Mouse (Mus musculus): Measurements from ENCODE around the gene Palm3. TPM values are rescaled to one million over a fixed set of nuclear protein-coding genes. Genes with fewer than 3 reads are reported as not detected.

The Palm3 gene
- total RNA-seq, 2 experiments from 2014 or later, result 9.2 to 11.3 TPM

DNA sequence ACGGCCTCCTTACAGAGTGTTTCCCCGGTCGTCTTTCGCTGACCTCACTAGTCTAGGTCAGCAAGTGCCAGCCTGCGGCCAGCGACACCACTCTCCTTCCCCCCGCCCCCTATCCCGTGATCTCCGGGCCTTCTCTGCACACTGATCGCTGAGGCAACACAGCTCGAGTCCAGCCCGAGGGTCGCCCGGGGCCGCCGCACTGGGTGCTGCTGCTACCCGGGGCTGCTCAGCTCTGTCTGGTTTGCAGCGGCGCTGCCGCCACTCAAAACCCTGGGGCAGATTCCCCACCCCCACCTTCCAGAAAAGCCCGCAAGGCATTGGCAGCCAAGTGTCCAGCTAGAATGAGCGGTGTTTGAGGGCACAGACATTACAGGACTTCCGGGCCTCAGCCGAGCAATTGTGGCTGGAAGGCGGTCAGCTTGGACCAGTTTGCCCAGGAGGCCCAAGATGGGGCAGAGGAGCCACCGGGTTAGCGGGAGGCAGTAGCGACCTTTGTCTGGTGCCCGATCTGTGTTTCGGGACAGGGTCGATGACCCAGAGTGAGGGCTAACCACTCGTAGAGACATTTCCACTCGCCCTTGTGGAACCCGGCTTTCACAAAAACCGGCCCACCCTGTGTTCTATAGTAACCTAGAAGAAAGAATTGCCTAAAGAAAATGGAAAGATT is 8.6 kb upstream of the Palm3 start:
- peak in 1 of 2 experiments; percentile 55 for DNase-seq (ENCODE audit: extremely low spot score in 1 of 2, low spot score in 2 of 2)
- intact Hi-C loops (cut with DNase I), result no loop called here

DNA sequence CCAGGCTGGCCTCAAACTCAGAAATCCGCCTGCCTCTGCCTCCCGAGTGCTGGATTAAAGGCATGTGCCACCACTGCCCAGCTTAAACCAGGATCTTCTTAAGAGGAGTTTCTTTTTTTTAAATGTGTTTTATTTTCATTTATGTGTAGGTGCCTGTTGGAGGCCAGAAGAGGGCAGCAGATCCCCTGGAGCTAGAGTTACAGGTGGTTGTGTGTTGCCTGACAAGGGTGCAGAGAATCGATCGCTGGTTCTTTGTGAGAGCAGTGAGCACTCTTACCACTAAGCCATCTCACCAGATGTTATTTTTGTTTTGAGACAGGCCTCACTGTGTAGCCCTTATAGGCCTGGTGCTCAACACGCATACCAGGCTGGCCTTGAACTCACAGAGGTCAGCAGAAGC is 5.4 kb upstream of the Palm3 start:
- intact Hi-C loops (cut with DNase I), result no loop called here

DNA sequence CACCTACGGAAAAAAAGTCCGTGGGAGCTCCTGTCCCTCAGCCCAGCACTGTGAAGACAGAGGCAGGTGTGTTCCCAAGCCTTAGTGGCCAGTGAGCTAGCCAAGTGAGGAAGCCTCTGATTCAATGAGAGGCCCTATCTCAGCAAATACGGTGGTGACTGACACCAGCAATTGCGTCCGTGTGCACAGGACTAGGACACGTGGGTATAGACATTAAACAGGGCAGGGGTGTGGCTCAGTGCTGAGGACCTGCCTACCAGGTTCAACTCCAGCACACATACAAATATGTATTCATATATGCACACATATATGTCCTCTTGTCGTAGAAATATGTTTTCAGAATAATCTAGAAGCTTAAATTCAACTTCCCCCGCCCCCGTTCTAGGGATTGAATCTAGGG is 1.5 kb upstream of the Palm3 start:
- intact Hi-C loops (cut with DNase I), result loop anchor here (10.0 kb wide), 1 partner anchor 325 kb away; no protein-coding TSS in a partner anchor
- DNase-seq (ENCODE audit: extremely low spot score in 1 of 2, low spot score in 2 of 2), result no peak

More for the DNA sequence above, 5.4 kb upstream of the Palm3 start:
- DNase-seq (ENCODE audit: extremely low spot score in 1 of 2, low spot score in 2 of 2), result no peak

DNA sequence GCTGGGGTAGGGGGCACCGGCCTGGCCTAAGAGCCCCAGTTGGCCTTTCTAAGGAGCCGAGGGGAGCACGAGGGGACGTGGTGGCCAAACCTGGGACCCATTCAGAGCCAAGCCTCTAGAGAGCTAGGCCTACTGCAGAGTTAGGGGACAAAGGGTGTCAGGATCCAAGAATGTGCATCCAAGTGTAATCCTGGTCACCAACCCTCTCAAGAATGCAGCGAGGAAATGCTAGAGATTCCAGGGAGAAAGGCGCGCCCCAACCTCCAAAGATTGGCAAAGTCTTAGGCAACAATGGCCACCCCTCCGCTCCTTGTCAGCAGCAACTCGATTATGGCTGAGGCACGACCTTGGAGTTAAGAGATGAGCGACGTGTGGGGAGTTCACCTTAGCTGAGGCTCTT is 298 bp downstream of the Palm3 start:
- no peak for DNase-seq (ENCODE audit: extremely low spot score in 1 of 2, low spot score in 2 of 2)

DNA sequence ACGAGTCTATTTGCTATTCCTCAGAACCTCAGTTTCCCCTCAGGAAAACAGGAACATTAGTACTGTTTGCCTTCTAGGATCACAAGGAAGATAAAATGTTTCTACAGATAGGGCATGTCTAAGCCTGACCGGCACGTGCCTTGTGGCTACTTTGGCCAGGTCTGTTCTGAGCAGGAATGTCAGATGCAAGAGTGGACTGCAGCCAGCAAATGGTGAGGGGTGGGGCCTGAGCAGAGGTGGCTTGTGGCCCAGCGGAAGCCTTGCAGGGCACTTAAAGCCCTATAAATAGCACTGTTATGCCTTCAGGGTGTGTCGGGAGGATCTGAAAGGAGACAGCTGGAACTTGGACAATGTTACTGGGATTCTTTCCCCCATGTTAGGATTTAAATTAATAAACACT is 1.8 kb downstream of the Palm3 start:
- no peak for DNase-seq (ENCODE audit: extremely low spot score in 1 of 2, low spot score in 2 of 2)
- intact Hi-C loops (cut with DNase I), result loop anchor here (10.0 kb wide), 1 partner anchor 322 kb away; no protein-coding TSS in a partner anchor

More for the DNA sequence above, 298 bp downstream of the Palm3 start:
- intact Hi-C loops (cut with DNase I), result loop anchor here (10.0 kb wide), 1 partner anchor 323 kb away; no protein-coding TSS in a partner anchor

DNA sequence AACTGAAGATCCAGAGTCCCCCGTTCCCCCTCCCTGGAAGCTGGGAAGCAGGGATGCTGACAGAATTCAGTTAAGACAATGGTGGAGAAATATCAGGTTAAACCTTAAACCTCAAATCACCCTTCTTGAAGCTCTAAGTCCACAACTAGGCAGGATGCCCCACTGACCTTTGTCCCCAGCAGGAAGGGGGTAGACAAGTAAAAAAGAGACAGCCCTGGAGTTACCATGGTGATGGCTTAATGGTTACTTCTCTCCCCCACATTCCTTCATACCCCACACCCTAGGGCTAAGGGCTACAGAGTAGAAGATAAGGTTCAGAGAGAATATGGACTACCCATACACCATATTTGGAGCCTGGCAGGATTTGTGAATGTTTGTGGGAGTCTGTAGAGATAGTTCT is 2.4 kb downstream of the Palm3 start:
- intact Hi-C loops (cut with DNase I), result loop anchor here (10.0 kb wide), 1 partner anchor 321 kb away; no protein-coding TSS in a partner anchor
- no peak for DNase-seq (ENCODE audit: extremely low spot score in 1 of 2, low spot score in 2 of 2)

DNA sequence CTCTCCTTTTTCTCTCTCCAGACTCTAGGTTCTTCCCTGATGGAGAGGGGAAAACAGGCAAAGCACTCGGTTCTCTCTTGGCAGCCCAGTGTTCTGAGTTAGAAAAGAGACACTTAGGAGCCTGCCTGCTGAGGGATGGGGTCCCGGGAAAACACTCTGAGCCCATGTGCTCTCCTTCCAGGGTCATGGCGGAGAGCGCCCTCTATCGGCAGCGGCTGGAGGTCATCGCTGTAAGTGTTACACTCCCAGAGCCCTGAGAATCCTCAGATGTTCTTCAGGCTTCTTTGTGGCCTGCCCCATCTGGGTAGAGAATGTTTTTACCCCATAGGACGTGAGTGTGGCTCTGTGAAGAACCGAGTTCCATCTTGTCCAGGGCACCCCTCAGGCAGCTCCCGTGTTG is 2.9 kb downstream of the Palm3 start:
- intact Hi-C loops (cut with DNase I), result loop anchor here (10.0 kb wide), 1 partner anchor 321 kb away; no protein-coding TSS in a partner anchor
- DNase-seq (ENCODE audit: extremely low spot score in 1 of 2, low spot score in 2 of 2), result peak in 1 of 2 experiments; percentile 64

DNA sequence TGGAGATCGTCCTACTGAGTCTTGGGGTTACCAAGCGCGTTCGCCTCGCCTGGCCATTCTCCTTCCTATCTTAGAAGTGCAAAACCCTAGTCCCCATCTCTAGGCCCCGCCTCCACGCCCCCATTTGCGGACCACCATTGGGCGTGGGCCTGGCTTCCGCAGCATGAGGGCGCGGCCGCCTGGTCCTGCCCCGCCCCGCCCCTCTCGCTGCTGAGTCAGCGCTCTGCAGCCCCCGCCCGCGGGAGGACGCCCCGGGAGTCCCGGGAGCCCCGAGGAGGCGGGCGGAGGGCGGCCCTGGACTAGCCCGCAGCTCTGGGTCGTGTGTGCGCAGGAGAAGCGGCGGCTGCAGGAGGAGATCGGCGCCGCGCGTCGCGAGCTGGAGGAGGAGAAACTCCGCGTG is 4.6 kb downstream of the Palm3 start:
- intact Hi-C loops (cut with DNase I), result loop anchor here (10.0 kb wide), 1 partner anchor 319 kb away; no protein-coding TSS in a partner anchor
- DNase-seq (ENCODE audit: extremely low spot score in 1 of 2, low spot score in 2 of 2), result peak in 1 of 2 experiments; percentile 77

DNA sequence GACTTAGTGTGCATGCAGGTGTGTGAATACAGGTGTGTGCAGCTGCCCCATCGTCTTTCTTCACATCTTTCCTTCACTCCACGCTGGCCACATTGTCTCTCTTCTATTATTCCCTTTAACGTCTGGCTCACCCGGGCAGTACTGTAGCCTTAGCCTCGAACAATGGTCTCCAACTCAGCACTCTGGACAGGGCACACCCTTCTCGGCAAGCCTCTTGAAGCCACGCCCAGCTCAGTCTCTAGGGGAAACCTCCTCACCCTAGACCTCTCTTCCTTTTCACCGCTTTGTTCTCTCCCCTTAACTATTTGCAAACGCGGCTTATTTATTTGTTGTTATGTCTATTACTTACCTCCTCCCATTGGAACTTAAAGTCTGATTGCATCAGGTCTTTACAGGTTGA is 6.2 kb downstream of the Palm3 start:
- intact Hi-C loops (cut with DNase I), result loop anchor here (10.0 kb wide), 1 partner anchor 317 kb away; no protein-coding TSS in a partner anchor
- DNase-seq (ENCODE audit: extremely low spot score in 1 of 2, low spot score in 2 of 2), result no peak

DNA sequence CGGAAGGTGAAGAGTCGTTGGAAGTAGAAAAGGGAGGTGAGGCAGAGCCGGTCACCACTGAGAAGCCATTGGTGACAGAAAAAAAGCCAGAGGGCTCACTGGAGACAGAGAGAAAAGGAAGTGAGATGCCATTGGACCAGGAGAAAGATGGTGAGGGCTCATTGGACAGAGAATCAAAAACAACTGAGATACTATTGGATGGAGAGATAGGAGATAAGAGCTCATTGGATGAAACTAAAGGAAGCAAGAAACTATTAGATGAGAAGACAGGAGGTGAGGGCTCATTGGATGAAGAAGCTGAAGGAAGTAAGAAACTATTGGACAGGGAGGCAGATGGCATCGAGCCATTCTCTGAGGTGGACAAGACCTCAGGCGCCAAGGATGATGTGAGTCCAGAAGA is 8.0 kb downstream of the Palm3 start:
- no peak for DNase-seq (ENCODE audit: extremely low spot score in 1 of 2, low spot score in 2 of 2)
- intact Hi-C loops (cut with DNase I), result loop anchor here (10.0 kb wide), 1 partner anchor 316 kb away; no protein-coding TSS in a partner anchor

DNA sequence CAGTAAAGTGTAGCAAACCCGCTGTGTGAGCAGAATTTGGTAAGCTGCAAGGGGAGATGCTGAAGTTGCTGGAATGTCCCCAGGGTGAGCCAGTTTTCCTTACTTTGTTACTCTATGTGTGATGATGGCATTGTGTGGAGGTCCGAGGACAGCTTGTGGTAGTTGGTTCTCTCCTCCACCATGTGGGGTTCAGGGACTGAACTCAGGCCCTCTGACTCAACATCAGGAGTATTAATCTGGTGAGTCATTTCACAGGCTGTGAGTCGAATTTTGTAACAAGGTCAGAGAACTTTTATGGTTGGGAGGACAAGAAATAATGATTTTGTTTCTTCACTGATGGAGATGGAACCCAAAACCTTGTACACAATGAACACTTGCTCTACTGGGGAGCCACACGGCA is 11.5 kb downstream of the Palm3 start:
- DNase-seq (ENCODE audit: extremely low spot score in 1 of 2, low spot score in 2 of 2), result no peak
- intact Hi-C loops (cut with DNase I), result loop anchor here (10.0 kb wide), 1 partner anchor 72 kb away; the partner anchor contains the start of gene Dcaf15

DNA sequence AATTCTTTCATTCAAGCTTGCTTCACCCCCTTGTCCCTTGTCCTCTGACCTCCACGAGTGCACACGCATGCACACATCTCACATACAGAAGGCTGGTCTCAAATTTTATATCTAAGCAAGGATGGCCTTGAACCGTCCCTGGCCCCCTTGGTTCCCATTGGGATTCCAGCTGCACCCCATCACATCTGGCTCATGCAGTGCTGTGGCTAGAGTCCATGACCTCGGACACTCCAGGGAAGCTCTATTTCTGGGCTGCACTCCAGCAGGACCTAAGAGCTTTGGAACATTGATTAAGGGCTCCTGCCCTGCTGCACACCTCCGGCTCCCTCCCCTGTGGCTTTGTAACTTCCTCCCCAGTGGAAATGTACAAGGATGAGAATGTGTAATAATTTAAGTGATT is 16.7 kb downstream of the Palm3 start:
- DNase-seq (ENCODE audit: extremely low spot score in 1 of 2, low spot score in 2 of 2), result no peak
- intact Hi-C loops (cut with DNase I), result loop anchor here (10.0 kb wide), 1 partner anchor 67 kb away; the partner anchor contains the start of gene Dcaf15

DNA sequence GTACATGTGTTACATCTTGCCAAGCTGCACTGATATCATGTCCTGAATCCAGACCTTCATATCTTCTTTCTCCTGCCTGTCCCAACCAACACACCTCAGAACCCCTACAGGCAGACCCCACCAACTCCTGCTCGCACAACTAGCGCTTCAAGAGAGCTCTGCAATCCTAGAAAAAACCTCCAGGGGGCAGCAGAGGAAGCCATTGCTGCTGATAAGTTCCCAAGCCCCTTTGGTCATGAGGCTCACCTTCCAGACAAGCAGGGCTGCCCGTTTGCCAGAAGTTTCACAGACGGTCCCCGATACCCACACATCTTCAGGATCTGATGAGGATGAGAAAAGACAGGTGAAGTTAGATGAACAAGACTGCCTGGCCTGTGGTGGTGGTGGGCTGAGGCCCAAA is 17.8 kb downstream of the Palm3 start:
- intact Hi-C loops (cut with DNase I), result loop anchor here (10.0 kb wide), 1 partner anchor 66 kb away; the partner anchor contains the start of gene Dcaf15
- peak; percentile 55 to 77 for DNase-seq (ENCODE audit: extremely low spot score in 1 of 2, low spot score in 2 of 2)

DNA sequence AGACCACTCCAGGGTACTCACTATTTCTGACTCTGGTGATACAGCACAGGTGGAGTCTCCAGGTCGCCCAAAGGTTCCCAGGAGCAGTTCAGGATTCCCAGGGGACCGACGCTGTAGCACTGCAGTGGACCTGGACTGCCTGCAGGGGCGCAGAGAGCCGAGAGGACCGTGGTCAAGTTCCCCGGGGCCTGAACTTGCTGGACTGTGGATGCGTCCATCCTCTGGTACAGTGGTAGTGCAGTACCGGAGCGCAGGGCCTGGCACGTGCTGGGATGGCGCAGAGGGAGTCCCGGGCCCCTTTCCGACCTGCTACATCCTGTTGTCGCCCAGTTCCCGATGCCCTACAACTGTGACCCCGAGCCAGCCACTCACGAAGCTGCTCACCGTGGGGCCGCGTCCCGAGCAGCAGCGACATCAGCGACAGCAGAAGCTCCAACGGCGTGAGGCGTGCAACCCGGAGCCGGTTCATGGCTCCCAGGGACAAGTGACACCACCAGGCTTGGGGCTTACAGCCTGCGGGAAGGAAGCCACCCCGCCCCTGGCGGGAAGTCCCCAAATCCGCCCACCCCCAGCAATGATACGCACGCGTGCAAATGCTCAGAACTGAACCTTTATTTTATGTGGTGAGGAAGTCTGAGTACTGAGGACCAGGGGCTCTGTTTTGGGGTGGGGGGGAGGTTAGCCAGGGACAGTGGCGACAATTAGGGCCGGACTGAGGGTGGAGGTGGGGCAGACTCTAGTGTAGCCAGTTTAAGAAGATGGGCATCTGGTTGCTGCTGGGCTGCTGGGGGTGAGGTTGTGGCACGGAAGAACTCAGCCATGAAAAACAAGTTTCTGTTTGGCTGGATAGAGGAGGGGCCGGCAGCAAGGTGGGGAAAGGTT is 21.0 kb downstream of the Palm3 start, which contains the start of gene Il27ra:
TSS of gene Il27ra (minus strand) at position 524 of the 882 bp plus-strand sequence.
- intact Hi-C loops (cut with DNase I), result no loop called here
- peak in 1 of 2 experiments; percentile 81 for DNase-seq (ENCODE audit: extremely low spot score in 1 of 2, low spot score in 2 of 2)

DNA sequence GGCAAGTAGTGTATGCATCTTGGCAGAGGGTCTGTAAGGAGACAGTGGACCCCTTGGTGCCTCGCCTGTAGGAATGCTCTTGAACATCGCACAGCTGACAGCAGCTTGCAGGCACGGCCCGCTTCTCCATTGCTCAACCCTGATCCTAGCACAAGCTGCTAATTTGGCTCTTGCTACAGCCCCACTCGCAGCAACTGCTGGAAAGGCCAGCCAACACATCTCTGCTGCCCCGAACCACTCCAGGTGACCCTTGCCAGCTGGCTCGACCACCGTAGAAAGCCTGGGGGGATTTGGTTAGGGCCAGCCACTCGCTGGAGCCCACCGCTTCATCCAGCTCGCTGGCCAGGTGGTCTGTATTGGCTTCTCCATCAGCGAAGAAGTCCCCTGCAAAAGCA is 21.7 kb downstream of the Palm3 start:
- intact Hi-C loops (cut with DNase I), result no loop called here
- no peak for DNase-seq (ENCODE audit: extremely low spot score in 1 of 2, low spot score in 2 of 2)

DNA sequence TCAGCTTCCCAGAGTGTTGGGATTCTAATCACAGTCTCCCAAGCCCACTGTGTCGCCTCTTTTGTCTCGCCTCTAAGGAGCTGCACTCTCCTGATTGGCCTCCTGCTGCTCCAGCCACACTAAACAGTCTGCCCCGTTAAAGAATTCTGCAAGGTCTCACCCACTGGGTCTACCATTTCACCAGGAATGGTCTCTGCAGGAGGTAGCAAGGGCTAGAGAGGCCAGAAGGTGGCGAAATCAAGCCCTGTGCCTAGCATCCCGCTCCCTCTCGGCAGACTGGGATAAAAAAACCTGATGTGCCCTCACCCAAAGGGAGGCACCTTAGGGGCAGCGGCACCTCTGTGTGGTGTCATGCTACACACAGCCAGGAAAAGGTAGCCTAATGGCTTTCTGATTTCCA is 22.8 kb downstream of the Palm3 start:
- intact Hi-C loops (cut with DNase I), result no loop called here
- no peak for DNase-seq (ENCODE audit: extremely low spot score in 1 of 2, low spot score in 2 of 2)

DNA sequence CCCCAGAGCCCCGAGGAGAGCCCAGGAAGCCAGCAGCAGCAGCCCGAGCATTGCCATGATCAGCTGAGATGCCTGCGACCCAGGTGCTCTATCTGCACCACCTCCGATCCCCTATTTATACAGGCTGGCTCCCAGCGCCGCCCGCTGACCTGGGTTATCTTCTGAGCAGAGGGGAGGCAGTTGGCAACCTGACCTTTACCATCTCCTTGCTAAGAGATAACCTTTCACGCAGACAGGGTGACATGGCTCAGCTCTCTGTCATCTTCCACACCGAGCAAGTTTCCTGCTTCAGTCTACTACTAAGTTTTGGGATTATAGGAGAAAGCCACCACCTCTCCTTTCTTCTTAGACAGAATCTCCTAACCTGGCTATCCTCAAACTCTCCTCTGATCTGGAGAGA is 23.6 kb downstream of the Palm3 start, which contains the start of gene Rln3:
TSS of gene Rln3 (minus strand) at position 101 of the 400 bp plus-strand sequence.
- intact Hi-C loops (cut with DNase I), result no loop called here
- DNase-seq (ENCODE audit: extremely low spot score in 1 of 2, low spot score in 2 of 2), result no peak

DNA sequence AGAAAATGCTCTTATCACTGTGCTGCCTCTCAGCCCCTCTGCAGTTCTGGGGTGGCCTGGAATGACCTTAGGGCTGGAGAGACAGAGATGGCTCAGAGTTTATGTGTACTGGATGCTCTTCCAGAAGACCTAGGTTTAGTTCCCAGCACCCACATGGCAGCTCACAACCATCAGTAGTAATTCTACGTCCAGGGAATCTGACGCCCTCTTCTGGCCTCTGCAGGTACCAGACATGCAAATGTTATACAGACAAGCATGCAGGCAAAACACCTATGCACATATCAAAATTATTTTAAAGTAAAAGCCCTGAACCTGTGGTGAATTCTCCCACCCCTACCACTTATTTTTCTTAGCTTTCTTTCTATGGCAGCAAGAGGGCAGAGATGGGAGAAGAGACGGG is 25.2 kb downstream of the Palm3 start:
- intact Hi-C loops (cut with DNase I), result no loop called here
- DNase-seq (ENCODE audit: extremely low spot score in 1 of 2, low spot score in 2 of 2), result no peak

DNA sequence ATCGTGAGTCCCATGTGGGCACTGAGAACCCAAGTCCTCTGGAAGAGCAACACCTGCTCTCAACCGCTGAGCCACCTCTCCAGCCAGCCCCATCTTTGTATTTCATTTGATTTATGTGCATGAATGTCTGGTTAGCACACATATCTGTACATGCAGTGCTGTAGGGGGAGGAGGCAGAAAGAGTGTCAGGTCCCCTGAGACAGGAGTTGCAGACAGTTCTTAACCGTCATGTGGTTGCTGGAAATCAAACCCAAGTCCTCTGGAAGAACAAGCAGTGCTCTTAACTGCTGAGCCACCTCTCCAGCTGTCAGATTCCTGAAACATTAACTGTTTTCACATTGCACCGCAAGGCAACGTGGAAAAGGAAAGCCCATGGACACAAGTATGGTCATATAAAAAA is 26.9 kb downstream of the Palm3 start:
- DNase-seq (ENCODE audit: extremely low spot score in 1 of 2, low spot score in 2 of 2), result no peak
- intact Hi-C loops (cut with DNase I), result no loop called here
